Mouse (Mus musculus) cortical plate, adult 2 months (tissue): Measurements from ENCODE around the gene Frmd4b.

Experiments
- CTCF ChIP-seq: fragments of 200-500 bp; IDR thresholded peaks from 2 replicates; pipeline ENCODE4 v1.5.1; 2011; ENCODE audit warnings: mild to moderate bottlenecking, control low read depth, low read length; ENCODE audit not compliant: insufficient read depth; ENCODE audit errors: extremely low read depth
- POLR2A ChIP-seq: fragments of 200-500 bp; IDR thresholded peaks from 2 replicates; pipeline ENCODE4 v1.6.1; 2011; ENCODE audit warnings: mild to moderate bottlenecking, low read length, control low read depth; ENCODE audit not compliant: insufficient read depth; ENCODE audit errors: extremely low read depth

DNA sequence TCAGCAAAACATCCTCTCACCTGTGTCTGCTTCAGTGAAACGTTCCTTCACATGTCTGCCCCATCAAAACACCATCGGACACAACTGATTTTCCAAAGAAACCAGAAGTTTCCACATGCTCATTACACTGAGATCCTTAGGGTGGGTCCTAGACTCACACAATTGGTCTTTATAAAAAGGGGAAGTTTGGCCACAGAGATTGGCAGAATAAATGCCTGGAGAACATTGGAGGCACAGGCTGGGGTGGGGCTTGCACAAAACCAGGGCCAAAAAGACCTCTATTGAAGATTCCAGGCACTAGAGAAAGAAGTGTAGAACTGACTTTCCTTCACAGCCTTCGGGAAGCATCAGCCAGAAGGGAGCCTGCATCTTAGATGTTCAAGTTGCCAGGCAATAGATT is 343.6 kb downstream of the Frmd4b start:
- TF ChIP-seq CTCF (no peak), POLR2A (no peak)
